Mouse (Mus musculus) A20 (cell line): ENCODE measurements around the gene Lat.
"Not testable (repeated sequence)": the region's sequence is repeated elsewhere in the genome, so short reads cannot be mapped to it uniquely, and the experiment has no call there.

Source experiments
- DNase-seq: peaks from one replicate; pipeline ENCODE4 v3.0.0-alpha.2; 2011; ENCODE audit warnings: low read depth, low spot score

Gene Lat

DNA sequence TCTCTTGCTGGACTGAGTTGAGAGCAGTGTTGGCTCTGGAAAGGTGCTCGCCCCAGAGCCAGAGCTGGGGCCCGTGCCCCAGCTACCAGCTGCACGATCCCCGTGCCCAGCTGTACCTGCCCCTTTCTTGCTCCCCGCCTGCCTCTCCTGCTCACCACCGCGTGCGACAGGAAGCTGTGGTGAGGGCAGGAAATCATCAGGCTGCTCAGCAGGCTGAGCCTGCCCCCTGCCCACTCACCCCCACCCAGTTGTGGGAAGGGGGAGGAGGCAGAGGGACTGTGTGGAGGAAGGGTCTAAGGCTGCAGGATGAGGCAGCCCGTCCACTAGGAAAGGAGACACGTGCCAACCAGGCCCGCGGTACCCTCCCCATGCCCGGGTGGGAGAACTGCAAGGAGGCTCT is at the start of gene Lat:
TSS of gene Lat (minus strand) at position 178 of the 400 bp plus-strand sequence.
- DNase-seq = no peak

DNA sequence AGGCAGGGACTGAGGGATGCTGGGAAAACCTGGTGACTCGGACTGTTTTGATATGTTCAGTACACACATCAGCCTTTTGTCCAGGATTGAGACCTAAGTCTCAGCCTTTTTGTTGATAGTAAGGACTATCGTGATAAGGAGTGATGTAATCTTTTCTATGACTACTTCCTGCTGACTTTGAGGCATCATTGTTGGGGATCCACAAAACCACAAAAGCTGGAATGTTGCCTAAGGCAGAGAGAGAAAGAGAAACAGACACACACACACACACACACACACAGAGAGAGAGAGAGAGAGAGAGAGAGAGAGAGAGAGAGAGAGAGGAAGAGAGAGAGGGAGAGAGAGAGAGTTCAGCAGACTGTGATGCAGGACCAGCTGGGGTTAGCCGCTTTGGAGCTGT is 49.1 kb upstream of the Lat start:
- peak; percentile 20 for DNase-seq

DNA sequence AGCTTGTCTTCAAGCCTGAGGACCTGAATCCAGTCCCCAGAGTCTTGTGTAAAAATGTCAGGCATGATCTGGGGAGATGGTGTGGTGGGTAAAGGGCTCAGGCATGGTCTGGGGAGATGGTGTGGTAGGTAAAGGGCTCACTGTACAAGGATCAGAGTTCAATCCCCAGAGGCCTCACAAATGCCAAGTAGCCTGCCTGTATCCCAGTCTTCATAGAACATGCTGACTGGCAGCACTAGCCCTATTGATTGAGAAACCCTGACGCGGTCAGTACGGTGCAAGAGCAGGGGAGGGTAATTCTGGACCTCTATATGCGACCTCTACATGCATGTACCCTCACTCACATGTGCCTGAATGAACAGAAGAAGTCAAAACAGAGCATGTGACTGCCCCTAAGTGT is 48.2 kb upstream of the Lat start:
- DNase-seq = peak; percentile 57

DNA sequence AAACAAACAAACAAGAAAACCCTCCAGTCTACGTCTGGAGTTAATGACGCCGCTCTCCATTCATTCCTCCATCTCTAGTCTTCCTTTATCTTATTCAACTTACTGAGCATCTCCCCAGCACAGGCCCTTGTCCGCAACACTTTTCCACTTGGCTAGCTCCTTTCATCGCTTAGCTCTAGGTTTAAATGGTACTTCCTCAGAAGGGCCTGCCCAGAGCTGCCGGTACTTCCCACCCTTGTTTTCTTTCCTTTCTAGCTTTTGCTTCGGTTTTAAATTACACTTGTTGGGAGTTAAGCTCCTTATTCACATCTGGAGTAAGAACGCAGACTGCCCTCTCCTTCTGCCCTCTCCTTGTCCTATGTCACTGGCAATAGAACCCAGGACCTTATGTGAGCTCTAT is 47.7 kb upstream of the Lat start:
- peak; percentile 82 for DNase-seq

DNA sequence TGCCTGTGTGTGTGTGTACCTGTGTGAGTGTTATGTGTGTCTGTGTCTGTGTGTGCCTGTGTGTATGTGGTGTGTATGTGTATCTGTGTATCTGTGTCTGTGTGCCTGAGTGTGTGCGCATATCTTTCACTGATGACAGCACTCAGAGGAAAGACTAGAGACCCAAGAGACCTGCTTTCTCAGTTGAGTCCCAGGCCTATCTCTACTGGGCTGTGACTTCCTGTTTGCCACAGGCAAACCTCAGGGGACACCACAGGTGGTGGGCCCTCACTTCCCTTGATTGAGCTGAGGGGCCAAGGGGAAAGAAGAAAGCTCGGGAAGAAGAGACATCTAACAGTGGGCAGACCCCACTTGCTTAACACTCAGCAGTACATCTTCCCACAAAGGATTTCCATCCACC is 47.2 kb upstream of the Lat start:
- DNase-seq = peak; percentile 90

DNA sequence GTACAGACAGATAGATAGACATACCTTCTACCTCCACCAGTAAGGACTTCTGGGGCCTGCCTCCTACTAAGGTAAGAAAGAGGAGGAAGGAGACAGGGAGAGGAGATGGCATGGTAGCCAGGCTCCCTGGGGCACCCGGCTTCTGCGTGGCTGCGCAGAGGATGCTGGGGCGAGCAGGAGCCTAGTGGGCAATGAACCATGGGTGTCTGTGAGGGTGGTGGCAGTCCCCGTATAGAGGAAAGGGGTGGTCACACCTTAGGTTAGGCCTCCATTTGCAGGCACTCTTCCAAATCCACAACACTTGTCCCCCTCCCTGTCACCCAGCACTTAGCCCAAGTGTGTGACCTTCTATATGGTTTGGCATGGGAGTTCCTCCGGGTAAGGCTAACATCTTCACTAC is 45.4 kb upstream of the Lat start, which contains the start of gene Cd19:
TSS of gene Cd19 (minus strand) at position 165 of the 400 bp plus-strand sequence.
- peak; percentile 69 for DNase-seq

DNA sequence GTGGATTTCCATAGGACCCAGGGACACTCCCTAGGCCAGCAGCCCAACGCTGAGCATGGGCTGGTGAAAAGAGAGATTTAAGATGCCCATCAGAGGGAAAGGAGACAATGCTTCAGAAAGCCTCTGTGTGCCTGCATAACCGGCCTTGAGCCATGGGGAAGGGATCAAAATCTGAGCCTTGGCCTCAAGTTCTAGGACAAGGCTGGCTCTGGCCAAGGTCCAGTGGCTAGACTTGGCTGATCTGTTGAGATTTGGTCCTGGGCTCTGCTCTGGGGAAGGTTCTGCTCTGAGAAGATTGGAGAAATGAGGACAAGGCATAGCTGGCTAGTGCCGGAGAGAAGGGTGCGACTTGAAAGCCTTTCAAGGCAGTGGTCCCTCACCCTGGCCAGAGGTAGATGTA is 41.7 kb upstream of the Lat start:
- no peak for DNase-seq

DNA sequence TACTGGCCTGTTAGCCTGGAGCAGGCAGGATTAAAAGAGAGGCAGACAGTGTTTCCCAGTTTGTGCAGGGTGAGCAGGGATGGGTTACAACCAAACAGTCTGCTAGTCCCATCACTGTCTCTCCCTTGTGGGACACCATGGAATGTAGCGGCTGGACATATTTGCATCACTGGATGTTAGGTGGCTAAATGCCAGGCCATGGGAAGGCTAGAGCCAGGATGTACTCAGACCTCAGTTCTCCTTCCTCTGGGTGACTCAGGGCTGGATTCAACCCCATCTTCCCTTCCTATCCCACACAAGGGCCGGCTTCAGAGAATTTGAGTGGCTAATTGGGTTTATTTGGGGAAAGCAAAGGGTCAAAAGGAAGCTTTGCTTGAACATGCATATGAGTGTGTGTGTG is 39.3 kb upstream of the Lat start:
- no peak for DNase-seq

DNA sequence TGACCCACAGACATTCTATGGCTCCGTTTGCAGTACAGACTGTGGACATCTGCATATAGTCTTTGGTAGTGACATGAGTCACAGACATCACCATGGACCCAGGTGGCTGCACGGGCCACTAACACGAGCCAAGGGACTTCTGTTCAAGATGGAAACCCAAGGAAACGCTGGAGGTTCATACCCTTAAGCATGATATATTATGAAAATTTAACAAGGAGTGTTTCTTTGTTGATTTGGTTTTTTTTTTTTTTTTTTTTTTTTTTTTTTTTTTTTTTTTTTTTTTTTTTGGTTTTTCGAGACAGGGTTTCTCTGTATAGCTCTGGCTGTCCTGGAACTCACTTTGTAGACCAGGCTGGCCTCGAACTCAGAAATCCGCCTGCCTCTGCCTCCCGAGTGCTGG is 33.1 kb upstream of the Lat start:
- not testable (repeated sequence) for DNase-seq

DNA sequence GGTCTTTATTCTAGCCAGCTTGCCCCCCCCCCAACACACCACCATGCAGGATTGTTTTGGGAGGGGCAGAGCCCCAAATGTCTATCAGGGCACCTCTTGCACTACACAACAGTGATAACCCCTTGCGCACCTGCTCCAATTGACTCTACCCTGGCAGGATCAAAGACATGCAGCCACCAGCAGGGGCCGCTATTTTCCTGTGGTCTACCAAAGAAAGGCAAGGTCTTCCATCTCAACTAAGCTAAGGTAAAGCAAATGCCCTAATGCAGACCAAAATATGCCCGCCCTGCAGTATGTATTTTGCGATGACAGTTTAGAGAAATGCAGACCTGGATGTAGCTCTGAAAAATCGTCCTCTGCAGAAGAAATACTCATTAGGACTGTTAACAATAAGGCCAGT is 30.2 kb upstream of the Lat start:
- DNase-seq = peak; percentile 90

DNA sequence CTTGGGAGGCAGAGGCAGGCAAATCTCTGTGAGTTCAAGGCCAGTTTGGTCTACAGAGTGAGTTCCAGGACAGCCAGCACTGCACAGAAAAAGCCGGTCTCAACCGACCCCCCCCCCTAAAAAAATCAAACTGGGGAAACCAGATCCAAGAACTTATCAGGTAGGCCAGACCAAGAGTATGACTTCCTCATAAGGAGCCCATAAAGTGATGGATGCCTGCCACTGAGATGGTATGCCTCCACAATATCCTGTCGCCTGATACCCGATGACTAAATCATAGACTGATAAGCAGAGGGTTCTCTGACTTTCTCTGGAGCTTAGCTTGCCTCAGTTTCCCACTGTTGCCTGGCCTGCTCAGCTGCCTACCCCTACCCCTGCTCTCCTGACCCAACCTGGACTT is 28.5 kb upstream of the Lat start:
- no peak for DNase-seq

DNA sequence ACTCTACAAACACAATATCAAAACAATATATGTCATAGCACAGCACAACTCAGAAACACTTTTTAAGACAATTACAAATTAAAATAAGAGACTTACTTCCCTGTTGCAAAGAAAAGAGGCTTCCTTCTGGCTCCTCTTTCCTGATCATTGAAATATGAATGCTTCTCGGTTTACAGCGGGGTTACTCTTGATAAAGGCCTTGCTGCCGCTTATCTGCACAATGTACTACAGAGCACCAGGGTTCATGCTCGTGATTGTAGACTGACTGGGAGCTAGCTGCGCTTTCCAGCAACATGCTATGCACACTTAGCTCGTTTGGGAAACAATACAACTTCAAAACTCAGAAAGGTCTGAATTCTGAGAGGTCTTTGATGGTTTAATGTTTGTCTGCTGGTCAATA is 27.9 kb upstream of the Lat start:
- DNase-seq = no peak

DNA sequence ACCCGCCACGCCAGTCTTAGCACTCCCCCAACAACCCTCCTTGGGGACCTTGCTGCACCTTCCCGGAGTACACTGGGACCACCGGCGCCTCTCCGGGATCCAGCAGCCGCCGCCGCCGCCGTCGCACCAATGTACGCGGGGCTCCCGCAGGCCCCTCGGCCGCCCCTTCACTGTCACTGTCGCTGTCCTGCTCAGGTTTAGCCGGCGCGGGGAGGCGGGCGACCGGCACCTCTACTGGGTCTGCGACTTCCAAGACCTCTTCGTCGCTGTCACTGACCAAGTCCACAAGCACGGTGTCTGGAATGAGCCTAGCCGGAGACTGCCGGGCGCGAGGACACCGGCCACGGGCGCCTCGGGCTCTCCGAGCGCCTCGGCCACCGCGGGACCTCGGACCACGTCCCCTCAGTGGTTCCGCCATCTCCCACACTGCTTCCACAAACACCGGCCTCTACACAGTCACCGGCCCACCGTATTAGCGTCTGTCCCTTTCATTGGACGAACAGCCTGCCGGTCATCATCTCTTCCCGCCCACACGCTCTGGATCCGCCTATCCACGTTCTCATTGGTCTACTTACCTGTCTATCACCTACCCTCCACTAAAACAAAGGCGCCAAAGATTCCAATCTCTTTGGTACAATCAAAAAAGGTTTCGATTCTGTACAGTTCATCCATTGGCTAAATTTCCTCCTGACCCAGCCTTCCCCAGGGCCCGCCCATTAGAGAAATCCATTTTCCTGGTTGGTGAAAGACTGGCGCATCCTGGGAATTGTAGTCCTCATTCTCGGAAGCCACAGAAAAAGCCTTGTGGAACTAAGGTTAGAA is 27.1 kb upstream of the Lat start, which contains the start of gene Nfatc2ip:
TSS of gene Nfatc2ip (minus strand) at position 440 of the 822 bp plus-strand sequence.
- DNase-seq = peak; percentile 99

DNA sequence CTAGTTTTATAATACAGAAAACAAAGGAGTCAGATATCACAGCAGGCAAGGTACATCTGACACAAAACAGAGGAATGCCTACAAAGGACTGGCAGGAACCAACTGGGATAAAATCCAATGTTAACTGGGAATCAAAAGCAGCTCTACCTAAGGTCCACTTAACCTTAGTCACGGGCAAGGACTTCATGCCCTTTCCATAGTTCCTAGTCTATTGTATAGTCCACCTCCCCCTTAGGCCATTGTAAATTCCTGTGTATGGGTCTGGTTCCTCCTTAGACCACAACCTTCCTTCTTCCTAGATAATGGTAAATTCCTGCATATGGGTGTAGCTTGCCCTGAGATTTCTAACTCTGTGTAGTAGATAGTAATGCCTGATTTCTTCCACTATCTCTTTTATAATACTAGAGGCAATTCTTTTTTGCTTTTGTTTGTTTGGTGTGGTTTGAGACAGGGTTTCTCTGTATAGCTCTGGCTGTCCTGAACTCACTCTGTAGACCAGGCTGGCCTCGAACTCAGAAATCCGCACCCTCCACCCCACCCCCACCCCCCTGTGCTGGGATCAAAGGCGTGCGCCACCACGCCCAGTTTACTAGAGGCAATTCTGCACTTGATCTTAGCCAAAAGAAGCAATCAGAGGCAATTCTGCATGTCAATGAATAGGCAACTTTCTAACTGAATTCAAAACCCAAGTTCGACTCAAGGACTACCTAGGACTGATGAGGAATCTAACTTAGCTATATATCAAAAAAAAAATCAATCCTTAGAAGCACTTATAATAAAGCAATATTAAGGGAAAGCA is 22.9 kb upstream of the Lat start:
- DNase-seq = not testable (repeated sequence)

DNA sequence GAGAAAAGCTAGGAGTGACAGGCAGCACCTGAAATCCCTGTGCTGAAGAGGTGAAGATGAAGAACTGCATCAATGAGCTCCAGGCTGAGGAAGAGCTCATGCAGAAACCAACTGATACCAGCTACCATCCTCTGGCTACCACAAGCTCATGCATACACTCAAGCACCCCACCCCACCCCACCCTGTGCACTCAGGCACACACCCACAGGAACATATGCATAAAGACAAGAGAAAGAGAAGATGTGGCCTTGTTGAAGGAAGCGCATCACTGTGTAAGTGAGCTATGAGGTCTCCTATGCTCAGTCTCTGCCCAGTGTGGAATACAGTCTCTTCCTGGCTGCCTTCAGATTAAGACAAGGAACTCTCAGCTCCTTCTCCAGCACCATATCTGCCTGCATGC is 18.8 kb upstream of the Lat start:
- no peak for DNase-seq

DNA sequence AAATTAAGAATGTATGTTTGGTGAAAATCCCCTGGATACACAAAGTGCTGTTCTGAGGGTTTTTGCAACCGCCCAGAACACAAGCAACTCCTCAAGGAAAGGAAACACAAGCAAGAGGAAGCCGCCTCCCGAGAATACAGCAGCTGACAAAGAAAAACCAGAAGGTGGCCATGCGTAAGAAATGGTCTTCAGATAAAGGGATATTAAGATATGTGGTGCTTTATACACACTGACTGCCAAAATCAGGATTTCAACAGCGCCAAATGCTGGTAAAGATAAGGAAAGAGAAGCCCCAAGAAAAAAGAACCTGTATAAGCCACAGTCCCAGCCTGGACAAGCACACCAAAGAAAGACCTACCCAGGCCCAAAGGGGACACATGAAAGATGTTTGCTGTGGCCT is 14.2 kb upstream of the Lat start:
- no peak for DNase-seq

DNA sequence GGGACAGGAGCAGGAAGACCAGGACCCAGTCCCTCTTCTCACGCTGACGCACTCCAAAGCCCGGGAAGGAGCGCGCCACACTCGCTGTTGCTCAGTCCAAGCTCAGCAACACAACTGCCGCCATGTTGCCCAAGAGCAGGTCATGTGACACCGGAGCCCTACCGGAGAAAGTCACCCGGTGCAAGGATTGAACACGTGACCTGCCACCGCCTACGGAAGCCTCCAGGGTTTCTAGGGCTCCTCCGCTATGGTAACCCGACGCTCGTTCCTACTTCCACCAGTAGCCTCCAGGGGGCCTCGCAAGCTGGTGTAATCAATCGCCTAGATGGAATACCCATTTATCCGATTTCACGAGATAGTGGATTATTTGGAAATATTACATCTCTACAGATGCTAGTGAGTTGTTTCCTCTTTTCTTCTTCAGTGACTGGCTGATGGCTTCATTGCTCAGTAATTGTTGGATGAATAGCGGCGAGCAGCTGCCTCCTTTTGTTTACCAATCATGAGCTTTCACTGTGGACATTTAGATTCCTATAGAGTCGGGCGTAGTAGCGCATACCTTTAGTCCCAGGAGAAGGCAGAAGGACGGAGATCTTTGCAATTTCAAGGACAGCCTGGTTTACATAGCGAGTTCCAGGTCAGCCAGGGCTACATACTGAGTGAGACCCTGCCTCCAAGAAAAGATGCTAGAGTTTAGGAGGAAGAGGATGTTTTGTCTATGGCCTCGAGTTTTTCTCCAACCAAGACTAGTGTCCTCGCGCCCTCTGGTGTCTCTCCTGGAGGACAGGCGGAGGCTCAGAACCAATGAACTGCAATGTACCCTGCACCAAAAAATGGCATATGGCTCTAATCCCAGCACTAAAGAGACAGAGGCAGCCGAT is 8.1 kb upstream of the Lat start, which contains the start of gene Spns1:
TSS of gene Spns1 (minus strand) at position 173 of the 881 bp plus-strand sequence.
- DNase-seq = peak; percentile 96

DNA sequence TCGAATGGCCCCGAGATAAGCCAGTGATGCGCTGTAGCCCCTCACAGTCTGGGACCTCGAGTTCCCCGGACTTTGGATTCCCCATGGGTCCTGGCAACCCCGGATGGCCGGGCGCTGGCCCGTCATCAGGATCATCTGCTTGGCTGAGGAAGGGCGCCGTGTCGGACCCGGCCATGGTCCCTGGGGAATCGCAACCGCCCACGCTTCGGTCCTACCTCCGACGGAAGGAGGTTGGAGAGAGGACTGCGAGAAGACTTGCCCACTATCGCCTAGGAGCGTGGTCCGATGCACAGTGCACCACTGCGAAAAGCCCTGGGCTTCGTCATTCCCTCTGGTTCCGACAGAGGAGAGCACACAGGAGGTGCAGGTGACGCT is 7.5 kb upstream of the Lat start:
- no peak for DNase-seq

DNA sequence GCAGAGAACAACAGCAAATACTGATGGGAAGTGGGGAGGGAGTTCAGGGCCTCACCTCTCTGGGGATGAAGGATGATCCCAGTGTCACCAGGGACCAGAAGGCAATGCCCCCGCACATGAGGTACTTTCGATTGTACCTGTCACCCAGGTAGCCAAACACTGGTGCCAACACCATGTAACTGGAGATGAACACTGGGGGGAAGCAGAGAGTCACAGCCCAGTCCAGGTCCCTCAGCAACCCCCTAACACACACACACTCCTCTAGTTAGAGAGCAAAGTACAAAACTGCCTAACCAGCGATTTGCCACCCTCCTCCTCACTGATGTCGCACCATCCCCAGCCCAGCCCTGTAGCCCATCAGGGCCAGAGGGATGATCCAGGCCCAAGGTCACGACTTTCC is 5.6 kb upstream of the Lat start:
- DNase-seq = no peak

DNA sequence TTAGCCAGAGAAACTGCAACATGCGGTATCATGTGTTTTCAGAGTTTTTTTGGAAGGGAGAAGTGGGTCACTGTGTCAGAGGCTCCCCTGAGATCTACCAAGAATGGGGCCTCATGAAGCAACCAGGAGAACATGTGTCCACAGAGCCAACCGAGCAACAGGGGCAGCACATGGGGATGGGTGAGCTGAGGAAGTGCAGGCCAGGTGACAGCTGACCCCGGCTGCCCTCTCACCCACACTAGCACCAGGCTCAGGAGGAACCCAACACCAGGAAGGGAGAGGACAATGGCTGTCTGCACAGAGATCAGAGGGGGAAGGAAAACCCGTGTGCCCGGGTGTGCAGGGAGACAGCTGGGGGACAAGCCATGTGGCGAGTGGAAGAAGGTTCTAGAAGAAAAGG is 5.2 kb upstream of the Lat start:
- DNase-seq = no peak

DNA sequence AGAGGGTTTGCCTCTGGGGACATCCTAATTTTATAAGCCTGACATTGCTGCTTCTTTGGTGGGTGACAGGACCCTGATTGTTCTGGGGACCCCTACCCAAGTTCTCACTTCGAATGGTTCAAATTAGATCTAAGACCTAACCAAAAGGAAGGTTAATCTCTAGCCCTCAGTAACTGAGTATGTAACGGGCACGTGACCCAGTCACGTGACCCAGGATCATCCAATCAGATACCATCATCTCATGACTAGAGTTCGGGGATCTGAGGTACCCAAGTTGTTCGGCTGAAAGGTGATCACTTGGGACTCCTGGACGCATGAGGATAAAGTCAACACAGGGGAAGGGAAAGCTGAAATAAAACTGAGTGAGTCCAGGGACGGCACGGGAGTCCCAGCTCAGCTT is 3.6 kb upstream of the Lat start:
- no peak for DNase-seq

DNA sequence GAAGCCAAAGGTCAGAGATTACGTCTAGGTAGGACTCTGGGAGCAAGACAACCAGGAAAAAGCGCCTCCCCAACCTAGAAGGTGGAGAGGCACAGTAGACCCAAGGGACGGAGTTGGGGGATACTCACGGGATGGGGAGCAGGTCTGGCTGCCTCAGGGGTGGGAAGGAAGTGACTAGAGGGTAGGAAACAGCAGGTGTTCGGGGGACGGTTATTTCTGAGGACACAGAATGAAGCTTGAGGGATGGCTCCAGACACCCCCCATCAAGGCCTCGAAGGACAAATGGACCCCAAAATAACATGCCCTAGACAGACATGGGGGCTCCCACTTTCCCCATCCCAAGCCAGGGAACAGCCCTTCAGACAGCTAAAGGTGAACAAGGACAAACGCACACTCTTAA is 1.0 kb downstream of the Lat start:
- DNase-seq = no peak
